Mouse (Mus musculus): ENCODE measurements at regions not wholly inside any gene's neighbourhood (a gene's known extent, or its start where the extent isn't known, plus 50 kb on each side); places are given as distances from the start of the nearest gene placed in this dataset.
"Not testable (repeated sequence)": the region's sequence is repeated elsewhere in the genome, so short reads cannot be mapped to it uniquely, and the experiment has no call there.

DNA sequence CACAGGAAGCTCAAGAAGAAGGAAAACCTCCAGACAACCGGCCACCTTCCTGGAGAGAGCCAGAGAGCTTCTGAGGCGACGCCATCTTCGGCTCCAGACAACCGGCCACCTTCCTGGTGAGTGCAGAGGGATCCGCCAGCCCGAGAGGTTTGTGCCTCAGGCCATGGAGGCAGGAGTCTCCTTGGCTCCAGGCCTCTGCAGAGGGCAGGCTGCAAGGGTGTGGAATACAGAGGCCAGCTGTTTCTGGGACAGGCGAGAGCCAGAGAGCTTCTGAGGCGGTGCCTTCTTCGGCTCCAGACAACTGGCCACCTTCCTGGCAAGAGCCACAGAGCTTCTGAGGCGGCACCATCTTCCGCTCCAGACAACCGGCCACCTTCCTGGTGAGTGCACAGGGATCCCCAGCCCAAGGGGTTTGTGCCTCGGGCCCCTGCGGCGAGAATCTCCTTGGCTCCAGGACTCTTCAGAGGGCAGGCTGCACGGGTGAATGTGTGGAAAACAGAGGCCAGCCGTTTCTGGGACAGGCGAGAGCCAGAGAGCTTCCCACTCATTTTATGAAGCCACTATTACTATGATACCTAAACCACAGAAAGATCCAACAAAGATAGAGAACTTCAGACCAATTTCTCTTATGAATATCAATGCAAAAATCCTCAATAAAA lies 441.4 kb downstream of the Arl6ip6 start:
- not testable (repeated sequence) for DNase-seq

DNA sequence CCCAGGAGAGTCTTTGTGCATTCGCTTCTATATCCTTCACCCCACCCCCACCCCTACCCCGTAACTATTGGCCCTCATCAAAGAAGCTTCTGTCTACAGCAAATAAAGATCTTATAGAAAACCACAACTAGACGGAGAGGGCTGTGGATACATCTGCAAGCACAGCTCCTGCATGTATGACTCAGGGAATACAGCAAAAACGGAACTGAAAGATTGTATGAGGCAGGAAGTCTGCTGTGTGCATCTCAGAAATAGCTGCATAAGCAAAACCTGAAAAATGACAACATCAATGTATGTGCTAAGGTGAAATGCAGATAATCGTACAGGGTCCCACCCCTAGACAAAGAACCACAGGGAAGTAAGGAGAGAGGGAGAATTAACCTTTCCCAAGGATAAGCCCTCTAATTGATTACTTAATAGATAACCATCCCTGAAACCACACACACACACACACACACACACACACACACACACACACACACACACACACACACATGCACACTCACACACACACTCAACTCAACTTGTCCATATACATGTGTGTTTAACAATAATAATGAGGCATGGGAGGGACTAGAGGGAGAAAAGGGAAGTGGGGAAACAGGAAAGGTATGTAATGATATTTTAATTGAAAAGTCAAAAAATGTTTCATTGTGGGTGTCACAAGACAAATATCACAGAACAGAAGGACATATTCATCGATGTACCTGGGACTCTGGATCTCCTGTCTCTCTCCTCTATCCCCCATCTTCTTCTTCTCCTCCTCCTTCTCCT lies 416.6 kb downstream of the Rprm start:
- no peak for DNase-seq

DNA sequence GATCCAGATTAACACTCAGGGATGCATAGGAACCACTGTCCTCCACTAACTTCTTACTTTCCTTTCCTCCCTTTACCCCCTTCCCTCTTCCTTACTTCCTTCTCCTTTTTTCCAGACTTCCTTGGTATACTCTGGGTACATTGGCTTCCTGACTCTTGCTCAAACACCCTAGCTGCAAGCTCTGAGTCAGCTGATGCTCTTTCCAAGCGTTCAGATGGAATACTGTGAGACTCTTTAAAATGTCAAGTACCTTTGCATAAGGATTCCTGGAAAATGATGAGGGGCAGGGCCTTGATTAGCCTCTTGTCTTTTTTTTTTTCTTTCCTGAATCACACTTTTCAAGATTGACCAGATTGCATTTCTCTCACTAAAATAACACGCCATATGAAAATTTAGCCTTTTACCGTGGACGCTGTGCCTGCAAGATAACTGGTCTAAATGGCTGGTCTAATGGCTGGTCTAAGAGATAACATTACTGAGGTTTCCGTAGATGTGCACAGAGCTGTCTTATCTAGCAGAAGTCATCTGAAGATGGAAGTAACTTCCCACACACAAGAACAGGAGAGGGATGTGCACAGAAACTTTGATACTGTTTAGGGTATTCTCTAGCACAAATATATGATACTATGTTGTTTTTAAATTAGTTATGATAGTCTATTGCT lies 404.9 kb downstream of the Rprm start:
- DNase-seq, result no peak

DNA sequence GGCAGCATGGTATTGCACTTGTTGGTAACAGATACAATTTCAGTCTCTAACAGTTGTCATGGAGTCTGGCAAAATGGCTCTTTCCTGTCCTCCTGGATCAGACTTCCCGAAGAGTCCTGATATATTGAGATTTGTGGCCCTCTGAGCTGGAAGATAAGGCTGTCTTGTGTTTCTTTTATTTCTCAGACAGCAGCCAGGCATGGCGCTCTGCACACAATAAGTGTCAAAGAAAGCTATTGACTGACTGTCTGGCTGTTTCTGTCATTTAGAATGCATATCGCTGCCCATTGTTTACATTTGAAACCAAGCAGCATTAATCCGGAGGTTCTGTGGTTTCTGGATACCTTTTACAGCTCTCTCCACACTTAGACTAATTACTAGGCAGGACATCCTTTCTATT lies 402.8 kb downstream of the Rprm start:
- no peak for DNase-seq

DNA sequence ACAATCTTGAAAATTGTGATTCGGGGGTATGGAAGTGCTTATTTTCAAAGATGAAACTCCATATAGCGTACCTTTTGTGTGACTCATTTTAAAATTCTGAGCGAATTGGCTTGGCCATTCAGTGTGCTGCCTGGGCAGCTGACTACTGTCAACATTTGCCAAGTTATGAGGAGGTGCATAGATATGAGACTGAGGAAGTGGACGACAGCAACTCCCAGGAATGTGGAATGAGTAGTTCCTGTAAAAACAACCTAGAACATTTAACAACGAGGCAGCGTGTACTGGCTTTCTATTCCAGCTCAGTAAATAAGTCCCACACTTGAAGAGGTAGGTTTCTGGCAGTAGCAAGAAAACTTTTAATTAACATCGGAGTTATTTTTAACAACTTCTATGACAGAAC lies 398.1 kb downstream of the Rprm start:
- DNase-seq, result no peak

DNA sequence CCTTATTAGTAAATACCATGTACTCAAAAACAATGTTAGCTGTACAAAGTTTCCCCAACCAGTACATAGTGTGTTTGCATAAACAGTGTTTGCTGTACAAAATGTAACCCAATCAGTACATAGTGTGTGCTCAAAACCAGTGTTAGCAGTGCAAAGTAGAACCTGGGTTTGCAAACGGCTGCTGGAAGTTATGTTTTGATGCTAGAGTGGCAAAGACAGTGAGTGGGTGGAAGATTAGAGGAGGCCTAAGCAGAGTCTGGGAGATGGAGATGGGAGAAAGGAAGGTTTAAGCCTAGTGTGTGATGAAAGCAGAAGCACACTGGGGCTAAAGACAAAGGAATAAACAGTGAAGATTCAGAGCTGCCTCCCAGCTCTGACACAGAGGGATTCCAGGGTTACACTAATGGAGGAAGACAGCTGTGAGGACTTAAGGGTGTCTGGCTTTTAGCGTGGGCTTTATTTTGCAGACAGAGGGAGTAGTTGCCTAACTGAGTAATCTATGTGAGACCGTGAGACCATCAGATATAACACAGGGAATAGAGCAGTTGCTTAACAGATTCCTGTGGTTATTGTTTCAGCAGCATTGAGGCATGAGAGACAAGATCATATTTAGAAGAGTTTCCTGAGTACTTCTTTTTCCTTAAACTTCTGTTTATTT lies 396.0 kb downstream of the Rprm start:
- no peak for DNase-seq

DNA sequence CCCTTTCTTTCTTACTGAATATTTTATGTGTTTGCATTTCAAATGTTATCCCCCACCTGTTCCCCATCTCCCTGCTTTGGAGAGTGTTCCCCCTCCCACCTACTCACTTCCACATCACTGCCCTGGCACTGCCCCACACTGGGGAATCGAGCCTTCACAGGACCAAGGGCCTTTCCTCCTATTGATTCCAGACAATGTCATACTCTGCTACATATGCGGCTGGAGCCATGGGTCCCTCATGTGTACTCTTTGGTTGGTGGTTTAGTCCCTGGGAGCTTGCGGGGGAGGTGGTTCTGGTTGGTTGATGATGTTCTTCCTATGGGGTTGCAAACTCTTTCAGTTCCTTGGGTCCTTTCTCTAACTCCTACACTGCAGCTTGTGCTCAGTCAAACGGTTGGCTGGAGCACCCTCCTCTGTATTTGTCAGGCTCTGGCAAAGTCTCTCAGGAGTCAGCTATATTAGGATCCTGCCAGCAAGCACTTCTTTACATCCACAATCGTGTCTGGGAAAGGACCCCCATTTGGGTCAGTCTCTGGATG lies 393.7 kb downstream of the Rprm start:
- no peak for DNase-seq

DNA sequence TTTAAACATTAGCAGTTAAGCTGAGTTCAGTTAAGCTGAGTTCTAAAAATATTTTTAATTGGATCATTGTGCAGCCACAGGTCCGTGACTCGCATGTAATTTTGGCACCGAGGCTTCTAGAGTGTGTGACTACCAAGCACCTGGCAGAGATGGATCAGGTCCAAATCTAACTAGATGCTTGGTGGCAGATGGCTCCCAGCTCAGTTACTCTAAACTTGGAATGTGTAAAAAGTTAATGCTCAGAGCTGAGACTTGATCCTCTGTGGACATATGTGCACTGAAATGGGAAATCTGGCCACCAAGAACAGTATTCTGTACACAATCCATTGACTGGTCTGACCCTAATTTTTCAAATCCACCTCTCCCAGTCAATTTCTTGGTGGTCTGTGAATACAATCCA lies 374.1 kb downstream of the Rprm start:
- DNase-seq, result peak; percentile 53

DNA sequence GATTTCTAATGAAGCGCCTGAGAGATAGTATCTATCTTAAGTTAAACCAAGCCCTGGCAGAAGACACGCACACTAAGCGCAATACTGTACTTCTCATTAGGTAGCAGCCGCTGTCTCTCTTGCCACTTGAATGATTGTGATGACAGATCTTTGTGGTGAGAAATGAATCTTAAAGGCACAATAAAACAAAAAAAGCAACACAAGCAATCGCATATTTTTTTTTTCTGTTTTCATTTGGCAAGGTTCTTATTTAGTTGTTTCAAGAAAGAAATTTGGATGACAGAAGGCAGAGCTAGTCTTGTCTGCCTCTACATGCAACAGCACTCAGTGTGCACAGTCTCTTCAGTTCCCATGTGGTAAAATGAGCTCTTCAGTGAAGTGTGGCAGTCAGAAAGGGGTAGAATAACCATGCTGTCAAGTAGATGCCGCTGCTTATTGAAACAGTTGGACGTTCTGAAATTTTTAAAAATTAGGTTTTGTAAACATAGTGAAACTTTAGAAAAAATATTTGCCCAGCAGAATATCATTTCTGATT lies 372.2 kb downstream of the Rprm start:
- no peak for DNase-seq

DNA sequence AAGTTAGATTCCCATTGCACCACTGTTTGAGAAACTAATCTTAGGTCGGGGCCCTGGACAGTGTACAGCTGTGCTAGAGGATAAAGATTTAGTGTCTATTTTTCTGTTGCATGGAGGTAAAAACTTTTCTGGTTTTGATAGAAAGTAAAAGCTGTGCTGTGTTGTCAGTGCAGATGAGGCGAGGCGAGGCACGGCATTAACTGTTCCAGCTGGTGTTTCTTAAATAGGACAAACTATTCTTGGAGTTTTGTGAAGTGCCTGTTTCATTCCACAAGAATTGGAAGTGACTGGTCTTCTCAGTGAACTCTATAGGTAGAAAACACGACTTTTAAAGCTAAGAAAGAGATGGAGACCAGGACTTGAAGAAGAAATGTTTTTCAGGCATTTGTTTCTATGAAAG lies 370.3 kb downstream of the Rprm start:
- no peak for DNase-seq

DNA sequence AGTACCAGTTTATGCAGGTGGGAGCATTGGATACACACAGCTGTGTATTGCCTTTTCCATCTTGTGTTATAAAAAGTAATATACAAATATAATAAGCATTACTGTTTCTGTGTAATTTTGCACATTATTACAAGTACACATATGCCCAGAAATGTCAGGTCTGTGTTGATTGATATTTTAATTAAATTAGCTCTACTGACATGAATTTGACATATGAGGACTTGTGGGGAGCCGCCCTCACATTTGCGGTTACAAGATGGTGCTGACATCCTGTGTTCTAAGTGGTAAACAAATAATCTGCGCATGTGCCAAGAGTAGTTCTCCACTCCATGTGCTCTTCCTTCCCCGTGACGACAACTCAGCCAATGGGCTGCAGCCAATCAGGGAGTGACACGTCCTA lies 362.1 kb downstream of the Rprm start:
- DNase-seq, result no peak

DNA sequence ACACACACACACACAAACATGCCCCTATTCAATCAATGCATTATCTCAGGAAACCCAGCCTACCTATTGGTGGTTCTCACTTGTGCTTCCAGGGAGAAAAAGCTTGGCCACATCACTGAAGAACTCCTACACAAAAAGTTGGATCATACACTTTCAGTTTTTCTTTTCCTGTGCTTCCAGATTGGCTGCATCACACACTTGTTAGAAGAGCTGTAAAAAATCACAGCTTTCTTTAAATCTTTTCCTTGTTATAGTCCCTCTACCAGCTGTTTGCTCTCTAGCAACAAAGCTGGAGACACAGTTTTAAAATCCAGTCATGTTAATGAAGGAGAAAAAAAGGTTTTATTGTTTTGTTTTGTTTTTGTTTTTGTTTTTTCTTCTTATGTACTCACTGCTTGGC lies 356.7 kb downstream of the Rprm start:
- DNase-seq, result no peak

DNA sequence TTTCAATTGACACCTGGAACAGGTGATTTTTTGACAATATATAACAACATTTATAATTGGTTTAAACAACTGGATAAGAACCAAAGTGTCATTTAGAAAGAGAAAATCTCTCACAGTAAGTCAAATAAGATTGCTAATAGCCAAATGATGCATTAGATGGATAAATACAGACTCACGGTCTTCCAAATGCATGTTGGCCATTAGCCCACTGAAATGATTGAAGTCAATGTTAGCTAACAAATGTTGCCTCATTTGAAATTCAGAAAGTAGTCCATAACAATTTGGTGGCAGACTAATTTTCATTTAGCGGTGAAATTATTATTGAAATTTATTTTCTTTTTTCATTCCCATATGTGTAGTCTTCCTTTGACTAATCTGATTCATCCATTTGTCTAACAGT lies 354.9 kb downstream of the Rprm start:
- no peak for DNase-seq

DNA sequence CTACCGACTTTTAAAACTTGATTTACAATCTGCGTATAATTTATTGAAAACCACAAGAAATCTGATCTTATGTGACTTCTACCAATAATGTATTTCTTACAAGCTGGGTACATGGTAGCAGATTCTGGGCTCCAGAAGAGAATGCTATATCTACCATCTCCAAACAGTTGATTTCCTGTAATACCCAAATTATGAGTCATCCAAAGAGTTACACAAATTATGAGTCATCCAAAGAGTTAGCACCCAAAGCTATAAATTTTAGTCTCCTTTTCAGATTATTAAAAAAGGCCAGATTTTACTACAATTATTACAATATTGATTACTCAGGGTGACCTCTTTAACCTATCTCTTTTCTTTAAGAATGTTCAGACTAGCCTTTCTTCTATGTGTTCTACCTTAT lies 321.9 kb downstream of the Rprm start:
- DNase-seq, result no peak

DNA sequence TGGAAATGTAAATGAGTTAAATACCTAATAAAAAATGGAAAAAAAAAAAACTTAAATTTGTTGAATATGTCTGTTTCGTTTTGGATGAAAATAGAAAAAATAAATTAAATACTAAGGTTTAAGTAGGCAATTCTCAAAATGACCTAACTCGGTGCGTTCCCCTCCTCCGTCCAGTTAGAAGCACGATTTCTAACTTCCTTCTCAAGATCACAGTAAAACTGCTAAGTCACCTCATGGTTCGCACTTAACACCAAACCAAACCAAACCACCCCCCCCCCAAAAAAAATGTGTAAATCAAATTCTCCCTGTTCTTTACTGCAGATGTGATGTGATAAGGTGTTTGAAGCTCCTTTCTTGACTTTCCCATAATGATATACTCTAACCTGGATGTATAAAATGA lies 303.3 kb downstream of the Rprm start:
- not testable (repeated sequence) for DNase-seq

DNA sequence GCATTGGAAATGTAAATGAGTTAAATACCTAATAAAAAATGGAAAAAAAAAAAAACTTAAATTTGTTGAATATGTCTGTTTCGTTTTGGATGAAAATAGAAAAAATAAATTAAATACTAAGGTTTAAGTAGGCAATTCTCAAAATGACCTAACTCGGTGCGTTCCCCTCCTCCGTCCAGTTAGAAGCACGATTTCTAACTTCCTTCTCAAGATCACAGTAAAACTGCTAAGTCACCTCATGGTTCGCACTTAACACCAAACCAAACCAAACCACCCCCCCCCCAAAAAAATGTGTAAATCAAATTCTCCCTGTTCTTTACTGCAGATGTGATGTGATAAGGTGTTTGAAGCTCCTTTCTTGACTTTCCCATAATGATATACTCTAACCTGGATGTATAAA lies 296.8 kb downstream of the Rprm start:
- DNase-seq, result not testable (repeated sequence)

DNA sequence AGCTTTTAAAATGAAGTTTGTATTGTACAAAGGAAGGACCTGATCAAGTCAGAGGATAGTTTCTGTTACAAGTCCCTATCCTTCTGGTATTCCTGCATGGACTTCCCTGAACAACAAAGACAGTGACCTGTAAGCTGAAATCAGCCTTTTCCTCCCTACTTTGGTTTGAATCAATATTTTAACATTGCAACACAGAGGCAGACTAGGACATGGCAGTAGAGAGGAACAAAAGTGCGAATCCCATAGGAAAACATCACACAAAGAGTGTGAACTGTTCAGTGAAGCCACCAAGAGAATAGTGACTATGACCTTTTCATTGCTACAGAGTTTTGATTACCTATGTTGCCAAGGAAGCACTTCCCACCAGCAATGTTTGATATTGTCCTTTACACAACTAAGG lies 288.7 kb downstream of the Rprm start:
- DNase-seq, result no peak

DNA sequence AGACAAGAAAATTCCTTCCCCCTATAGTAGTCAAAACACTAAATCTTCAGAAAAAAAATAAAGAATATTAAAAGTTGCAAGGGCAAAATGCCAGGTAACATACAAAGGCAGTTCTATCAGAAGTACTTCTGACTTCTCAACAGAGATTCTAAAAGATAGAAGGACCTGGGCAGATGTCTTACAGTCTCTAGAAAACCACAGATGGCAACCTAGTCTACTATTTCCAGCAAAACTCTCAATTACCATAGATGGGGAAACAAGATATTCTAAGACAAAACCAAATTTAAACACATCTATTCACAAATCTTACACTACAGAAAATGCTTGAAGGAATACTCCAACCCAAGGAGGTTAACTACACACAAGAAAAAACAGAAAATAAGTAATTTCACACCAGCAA lies 281.7 kb downstream of the Rprm start:
- no peak for DNase-seq

DNA sequence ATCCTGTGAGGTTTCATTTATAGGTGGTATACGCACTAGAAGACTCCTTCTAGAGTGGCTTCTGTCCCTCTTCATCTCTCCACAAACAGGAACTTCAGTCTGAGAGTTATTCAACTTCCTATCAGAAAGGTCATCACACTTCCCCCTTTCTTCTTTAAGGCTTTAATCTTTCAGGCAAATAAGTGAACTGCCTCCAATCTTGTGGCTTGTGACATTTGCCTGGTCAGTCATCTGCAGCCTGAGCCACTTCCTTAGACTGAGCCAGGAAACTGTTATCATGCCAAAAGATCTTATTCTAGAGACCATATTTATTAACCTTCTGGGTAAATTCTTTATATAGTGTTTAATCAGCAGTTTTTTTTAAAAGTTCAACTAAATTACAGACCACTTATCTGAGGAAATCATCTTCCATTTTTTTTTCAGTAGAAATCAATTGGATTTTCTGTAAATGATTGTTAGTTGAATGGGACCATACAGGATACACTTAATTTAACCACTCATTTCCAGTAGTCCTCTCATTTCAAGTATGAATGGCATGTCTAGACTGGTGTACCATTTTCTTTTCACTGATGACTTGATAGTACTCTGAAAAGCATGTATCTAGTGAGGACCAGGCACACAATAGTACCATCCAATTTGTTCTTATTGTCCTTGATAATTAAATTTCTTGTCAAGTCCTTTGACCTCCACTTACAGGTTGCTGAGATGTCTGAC lies 234.4 kb downstream of the Rprm start:
- DNase-seq, result no peak

Data from cerebellum, adult 11-12 months (tissue).